11 mouse cellular contexts compared by ENCODE assay signal in the genomic region with DNA sequence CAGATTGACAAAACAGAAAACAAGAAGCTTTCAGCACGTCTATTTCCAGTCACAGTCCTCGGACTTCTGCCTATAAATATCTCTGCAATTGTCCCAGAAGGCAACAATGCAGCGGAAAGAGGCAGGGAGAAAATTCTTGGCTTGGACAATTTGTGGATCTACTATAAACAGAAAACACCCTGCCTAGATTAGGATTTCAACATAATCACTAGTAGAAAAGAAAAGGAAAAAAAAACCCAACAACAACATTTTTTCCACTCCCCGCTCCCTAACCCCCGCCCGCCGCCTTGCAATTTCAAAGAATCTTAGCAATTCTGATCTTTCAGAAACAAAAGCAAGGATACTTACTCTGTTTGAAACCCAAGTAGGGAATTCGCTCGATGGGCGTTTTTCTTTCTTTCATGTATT.
DNase-seq lines count a peak whose midpoint lies in the region; ATAC-seq lines count a peak whose summit lies in the region.
"Had no signal": no experiment of that assay in that cellular context is flagged by ENCODE, and none has a peak within 500 bp of the region (broad histone marks: within the 10 kb centered on the region; RNA-seq: fewer than 3 reads in every experiment).

No protein-coding gene starts in this region.

- peaks cover 17% of the 10 kb centered on the region for H3K36me3 ChIP-seq in liver, embryonic 15.5 days (replicated peaks)
- 0 out of 2 replicates have a peak, but pooled peaks cover 16% of the 10 kb centered on the region for H3K36me3 ChIP-seq in liver, embryonic 12.5 days

- DNase-seq in heart, adult 11 months: peak; percentile 99
- peak; percentile 36 for DNase-seq in heart, postnatal 4 days
- peak; percentile 57 for DNase-seq in lung, postnatal 14 days
- DNase-seq in ovary, postnatal 36 days (ENCODE audit: low spot score): no peak
- no peak for DNase-seq in ovary, adult 18-20 months (ENCODE audit: low spot score)
- DNase-seq in embryo, embryonic 10 days (ENCODE audit: low spot score): no peak
- DNase-seq: thymus, postnatal 14 days had no signal

- peaks cover 47% of the 10 kb centered on the region for H3K4me1 ChIP-seq in liver, embryonic 15.5 days (replicated peaks)
- peaks cover 26% of the 10 kb centered on the region for H3K4me1 ChIP-seq in liver, embryonic 12.5 days

- no peak overlapping the region for H3K4me2 ChIP-seq in liver, embryonic 15.5 days
- no peak overlapping the region for H3K4me2 ChIP-seq in liver, embryonic 12.5 days
- H3K4me2 ChIP-seq: hindbrain, embryonic 15.5 days had no signal

- H3K4me3 ChIP-seq in liver, embryonic 15.5 days (replicated peaks): no peak overlapping the region
- H3K4me3 ChIP-seq in liver, embryonic 12.5 days: no peak overlapping the region
- H3K4me3 ChIP-seq: erythroblast, embryonic 14.5 days; hindbrain, embryonic 15.5 days had no signal

- 65% methylated on average over 10 of the region's 10 CpGs for WGBS in liver, embryonic 15.5 days (ENCODE audit: insufficient replicate concordance)
- 67% methylated on average over 10 of the region's 10 CpGs for WGBS in liver, embryonic 12.5 days (ENCODE audit: insufficient replicate concordance)

- H3K9ac ChIP-seq in liver, embryonic 15.5 days: no peak overlapping the region
- no peak overlapping the region for H3K9ac ChIP-seq in liver, embryonic 12.5 days
- H3K9ac ChIP-seq: hindbrain, embryonic 15.5 days had no signal

- H3K27me3 ChIP-seq in liver, embryonic 15.5 days: no peaks in the 10 kb centered on the region
- no peaks in the 10 kb centered on the region for H3K27me3 ChIP-seq in liver, embryonic 12.5 days (replicated peaks)
- H3K27me3 ChIP-seq: hindbrain, embryonic 15.5 days had no signal

- H3K27ac ChIP-seq in liver, embryonic 15.5 days (replicated peaks): 0 out of 2 replicates have a peak overlapping the region, but pooled peaks have one; percentile 54
- no peak overlapping the region for H3K27ac ChIP-seq in liver, embryonic 12.5 days
- H3K27ac ChIP-seq: hindbrain, embryonic 15.5 days had no signal

- no peaks in the 10 kb centered on the region for H3K9me3 ChIP-seq in liver, embryonic 15.5 days (replicated peaks)
- no peaks in the 10 kb centered on the region for H3K9me3 ChIP-seq in liver, embryonic 12.5 days (replicated peaks)
- H3K9me3 ChIP-seq: hindbrain, embryonic 15.5 days had no signal

- no peak for ATAC-seq in liver, embryonic 15.5 days (ENCODE audit: insufficient read depth)
- ATAC-seq in liver, embryonic 12.5 days: no peak

Comparison
In these comparisons a context has a peak if more than half of its experiments do, and no peak if none do; other contexts are left out.
1. DNase-seq: peak in heart, adult 11 months (single experiment), heart, postnatal 4 days (single experiment) and lung, postnatal 14 days (single experiment); none in ovary, postnatal 36 days (single experiment), ovary, adult 18-20 months (single experiment) and embryo, embryonic 10 days (single experiment).